Mouse (Mus musculus): ENCODE data around the gene Kazn. TPM values are rescaled to one million over a fixed set of nuclear protein-coding genes. Genes with fewer than 3 reads are reported as not detected.

The Kazn gene
- total RNA-seq, 1 experiment from 2014 or later = not detected

- ATAC-seq (replicated peaks; ENCODE audit: insufficient number of reproducible peaks, low FRiP score, low TSS enrichment, poor library complexity, severe bottlenecking) = no peak; the same call in 1 of the 2 replicates
Measured at GRCm38 (mm10) chr4:142144096-142144495, 95.1 kb downstream of the Kazn start.

- no peak for ATAC-seq (replicated peaks; ENCODE audit: insufficient number of reproducible peaks, low FRiP score, low TSS enrichment, poor library complexity, severe bottlenecking)
Measured at GRCm38 (mm10) chr4:142143290-142143689, 95.9 kb downstream of the Kazn start.

- no peak for ATAC-seq (replicated peaks; ENCODE audit: insufficient number of reproducible peaks, low FRiP score, low TSS enrichment, poor library complexity, severe bottlenecking)
Measured at GRCm38 (mm10) chr4:142139729-142140128, 99.5 kb downstream of the Kazn start.

- ATAC-seq (replicated peaks; ENCODE audit: insufficient number of reproducible peaks, low FRiP score, low TSS enrichment, poor library complexity, severe bottlenecking) = no peak
Measured at GRCm38 (mm10) chr4:142138356-142139099, 100.7 kb downstream of the Kazn start.

- no peak for ATAC-seq (replicated peaks; ENCODE audit: insufficient number of reproducible peaks, low FRiP score, low TSS enrichment, poor library complexity, severe bottlenecking)
Measured at GRCm38 (mm10) chr4:142136766-142137503, 102.3 kb downstream of the Kazn start.

GRCm38 (mm10) chr4:142135515-142135914 lies 103.7 kb downstream of the Kazn start:
- no peak for ATAC-seq (replicated peaks; ENCODE audit: insufficient number of reproducible peaks, low FRiP score, low TSS enrichment, poor library complexity, severe bottlenecking)

- ATAC-seq (replicated peaks; ENCODE audit: insufficient number of reproducible peaks, low FRiP score, low TSS enrichment, poor library complexity, severe bottlenecking) = no peak
Measured at GRCm38 (mm10) chr4:142130162-142130561, 109.0 kb downstream of the Kazn start.

GRCm38 (mm10) chr4:142127275-142127788 lies 111.9 kb downstream of the Kazn start:
- ATAC-seq (replicated peaks; ENCODE audit: insufficient number of reproducible peaks, low FRiP score, low TSS enrichment, poor library complexity, severe bottlenecking) = no peak

GRCm38 (mm10) chr4:142126641-142127274 lies 112.4 kb downstream of the Kazn start:
- no peak for ATAC-seq (replicated peaks; ENCODE audit: insufficient number of reproducible peaks, low FRiP score, low TSS enrichment, poor library complexity, severe bottlenecking)

GRCm38 (mm10) chr4:142121164-142121563 lies 118.0 kb downstream of the Kazn start:
- ATAC-seq (replicated peaks; ENCODE audit: insufficient number of reproducible peaks, low FRiP score, low TSS enrichment, poor library complexity, severe bottlenecking) = no peak

- ATAC-seq (replicated peaks; ENCODE audit: insufficient number of reproducible peaks, low FRiP score, low TSS enrichment, poor library complexity, severe bottlenecking) = no peak
Measured at GRCm38 (mm10) chr4:142118522-142118921, 120.7 kb downstream of the Kazn start.

GRCm38 (mm10) chr4:142117993-142118392 lies 121.2 kb downstream of the Kazn start:
- ATAC-seq (replicated peaks; ENCODE audit: insufficient number of reproducible peaks, low FRiP score, low TSS enrichment, poor library complexity, severe bottlenecking) = no peak

GRCm38 (mm10) chr4:142113306-142113705 lies 125.9 kb downstream of the Kazn start:
- ATAC-seq (replicated peaks; ENCODE audit: insufficient number of reproducible peaks, low FRiP score, low TSS enrichment, poor library complexity, severe bottlenecking) = no peak

GRCm38 (mm10) chr4:142103081-142103671 lies 136.0 kb downstream of the Kazn start:
- no peak for ATAC-seq (replicated peaks; ENCODE audit: insufficient number of reproducible peaks, low FRiP score, low TSS enrichment, poor library complexity, severe bottlenecking)

- peak; percentile 66 for ATAC-seq (replicated peaks; ENCODE audit: insufficient number of reproducible peaks, low FRiP score, low TSS enrichment, poor library complexity, severe bottlenecking)
Measured at GRCm38 (mm10) chr4:142098303-142098702, 140.9 kb downstream of the Kazn start.

- ATAC-seq (replicated peaks; ENCODE audit: insufficient number of reproducible peaks, low FRiP score, low TSS enrichment, poor library complexity, severe bottlenecking) = peak; percentile 55
Measured at GRCm38 (mm10) chr4:142097871-142098270, 141.3 kb downstream of the Kazn start.

- ATAC-seq (replicated peaks; ENCODE audit: insufficient number of reproducible peaks, low FRiP score, low TSS enrichment, poor library complexity, severe bottlenecking) = no peak
Measured at GRCm38 (mm10) chr4:142095513-142096241, 143.5 kb downstream of the Kazn start.

GRCm38 (mm10) chr4:142094386-142094785 lies 144.8 kb downstream of the Kazn start:
- ATAC-seq (replicated peaks; ENCODE audit: insufficient number of reproducible peaks, low FRiP score, low TSS enrichment, poor library complexity, severe bottlenecking) = no peak

Measured in monocyte, adult 5-6 weeks (primary cell).